Mouse (Mus musculus) lung, postnatal 14 days (tissue): ENCODE measurements around the gene Il17rd.

Experiments
- DNase-seq: peaks from one replicate; pipeline ENCODE4 v3.0.0; 2021

Gene Il17rd

GRCm38 (mm10) chr14:27038783-27039182, at the start of gene Il17rd:
Gene Il17rd (plus strand): TSS chr14:27038941.
- peak; percentile 92 for DNase-seq

- DNase-seq: no peak
Observed at GRCm38 (mm10) chr14:26991622-26992021, 47.1 kb upstream of the Il17rd start.

GRCm38 (mm10) chr14:26993427-26993826, 45.3 kb upstream of the Il17rd start:
- DNase-seq: no peak

GRCm38 (mm10) chr14:26994211-26994741, 44.5 kb upstream of the Il17rd start, which contains the start of gene Hesx1:
Gene Hesx1 (plus strand): TSS chr14:26994416.
- DNase-seq: peak; percentile 34

GRCm38 (mm10) chr14:26996257-26996656, 42.5 kb upstream of the Il17rd start:
- DNase-seq: no peak

- DNase-seq: no peak
Observed at GRCm38 (mm10) chr14:27000386-27000785, 38.4 kb upstream of the Il17rd start.

- DNase-seq: no peak
Observed at GRCm38 (mm10) chr14:27004906-27005305, 33.8 kb upstream of the Il17rd start.

- no peak for DNase-seq
Observed at GRCm38 (mm10) chr14:27005937-27006336, 32.8 kb upstream of the Il17rd start.

GRCm38 (mm10) chr14:27011561-27011960, 27.2 kb upstream of the Il17rd start:
- no peak for DNase-seq

GRCm38 (mm10) chr14:27013658-27014057, 25.1 kb upstream of the Il17rd start:
- DNase-seq: no peak

- DNase-seq: no peak
Observed at GRCm38 (mm10) chr14:27017936-27018335, 20.8 kb upstream of the Il17rd start.

- DNase-seq: peak; percentile 26
Observed at GRCm38 (mm10) chr14:27019850-27020249, 18.9 kb upstream of the Il17rd start.

- peak; percentile 68 for DNase-seq
Observed at GRCm38 (mm10) chr14:27022876-27023275, 15.9 kb upstream of the Il17rd start.

GRCm38 (mm10) chr14:27024664-27025063, 14.1 kb upstream of the Il17rd start:
- DNase-seq: no peak

- peak; percentile 46 for DNase-seq
Observed at GRCm38 (mm10) chr14:27029771-27030173, 9.0 kb upstream of the Il17rd start.

- peak; percentile 87 for DNase-seq
Observed at GRCm38 (mm10) chr14:27031142-27031541, 7.6 kb upstream of the Il17rd start.

- DNase-seq: no peak
Observed at GRCm38 (mm10) chr14:27037513-27037912, 1.2 kb upstream of the Il17rd start.

GRCm38 (mm10) chr14:27039281-27040248, 824 bp downstream of the Il17rd start:
- peak; percentile 61 for DNase-seq

- DNase-seq: no peak
Observed at GRCm38 (mm10) chr14:27040451-27040850, 1.7 kb downstream of the Il17rd start.

- DNase-seq: no peak
Observed at GRCm38 (mm10) chr14:27042280-27042983, 3.7 kb downstream of the Il17rd start.

GRCm38 (mm10) chr14:27043416-27043815, 4.7 kb downstream of the Il17rd start:
- no peak for DNase-seq

- DNase-seq: no peak
Observed at GRCm38 (mm10) chr14:27044221-27044966, 5.7 kb downstream of the Il17rd start.

GRCm38 (mm10) chr14:27044967-27045361, 6.2 kb downstream of the Il17rd start:
- DNase-seq: peak; percentile 57
